Mouse (Mus musculus) olfactory bulb, adult 2 months (tissue): ENCODE measurements around the gene Olfr54.

Source experiments
- CTCF ChIP-seq: fragments of 200-500 bp; IDR thresholded peaks from 2 replicates; pipeline ENCODE4 v1.5.1; 2012; ENCODE audit warnings: low read depth, mild to moderate bottlenecking, low read length, moderate library complexity; ENCODE audit not compliant: insufficient read depth
- POLR2A ChIP-seq: fragments of 200-500 bp; IDR thresholded peaks from 2 replicates; pipeline ENCODE4 v1.6.1; 2012; ENCODE audit warnings: mild to moderate bottlenecking, low read depth, low read length, moderate library complexity; ENCODE audit not compliant: insufficient read depth

DNA sequence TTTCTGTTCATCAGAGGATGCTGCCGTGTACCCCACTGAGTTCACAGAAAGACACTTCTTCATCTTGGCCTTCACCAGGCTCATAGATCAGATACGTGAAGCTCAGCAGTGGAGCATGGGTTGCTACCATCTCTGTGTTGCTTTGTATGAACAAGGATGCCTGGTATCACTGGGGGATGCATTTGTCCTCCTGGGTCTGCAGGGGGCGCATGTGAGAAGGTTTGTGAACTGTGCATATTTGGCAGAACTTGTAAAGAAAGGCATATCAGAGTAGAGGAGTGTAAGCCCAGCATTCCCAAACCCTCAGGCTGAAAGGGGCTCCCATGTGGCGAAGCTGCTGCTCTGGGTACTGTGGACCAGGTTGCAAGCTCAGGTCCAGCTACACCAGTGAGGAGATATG is 36.8 kb upstream of the Olfr54 start:
- TF ChIP-seq CTCF (no peak), POLR2A (no peak)
